Mouse (Mus musculus) layer of hippocampus, adult 18-20 months (tissue): Measurements from ENCODE around the gene 1700037H04Rik. TPM values are rescaled to one million over a fixed set of nuclear protein-coding genes. Genes with fewer than 3 reads are reported as not detected.

ENCODE experiments used
- DNase-seq, 2 experiments: peaks; one replicate each; pipeline ENCODE4 v3.0.0; 2022; ENCODE audit warnings: low spot score in 2 of 2
- total RNA-seq, 2 experiments: library from RNA; stranded (reverse); gene quantifications; 2 replicates each; pipeline ENCODE4 v1.2.3; 2021

Gene 1700037H04Rik
- total RNA-seq, 2 experiments from 2014 or later = 57.7 to 60.0 TPM

- peak; percentile 42 to 62 for DNase-seq
These were observed 19.5 kb upstream of the 1700037H04Rik start for GRCm38 (mm10) chr2:131179246-131179886.

- no peak for DNase-seq
These were observed 19.0 kb upstream of the 1700037H04Rik start for GRCm38 (mm10) chr2:131178828-131179245.

GRCm38 (mm10) chr2:131177932-131178331 is 18.1 kb upstream of the 1700037H04Rik start:
- no peak for DNase-seq

- no peak for DNase-seq
These were observed 16.6 kb upstream of the 1700037H04Rik start for GRCm38 (mm10) chr2:131176491-131176890.

GRCm38 (mm10) chr2:131175945-131176309 is 16.0 kb upstream of the 1700037H04Rik start:
- no peak for DNase-seq

GRCm38 (mm10) chr2:131175286-131175944 is 15.5 kb upstream of the 1700037H04Rik start:
- no peak for DNase-seq

GRCm38 (mm10) chr2:131174700-131175099 is 14.8 kb upstream of the 1700037H04Rik start:
- peak; percentile 68 to 82 for DNase-seq

- no peak for DNase-seq
These were observed 12.4 kb upstream of the 1700037H04Rik start for GRCm38 (mm10) chr2:131172322-131172721.

GRCm38 (mm10) chr2:131171401-131172104 is 11.7 kb upstream of the 1700037H04Rik start:
- DNase-seq = peak; percentile 73 to 84

- DNase-seq = no peak
These were observed 11.1 kb upstream of the 1700037H04Rik start for GRCm38 (mm10) chr2:131170936-131171335.

GRCm38 (mm10) chr2:131168914-131169313 is 9.0 kb upstream of the 1700037H04Rik start:
- DNase-seq = no peak

- DNase-seq = no peak
These were observed 8.1 kb upstream of the 1700037H04Rik start for GRCm38 (mm10) chr2:131167984-131168383.

- DNase-seq = no peak
These were observed 6.3 kb upstream of the 1700037H04Rik start for GRCm38 (mm10) chr2:131166172-131166571.

GRCm38 (mm10) chr2:131163924-131164323 is 4.0 kb upstream of the 1700037H04Rik start:
- DNase-seq = no peak

GRCm38 (mm10) chr2:131160671-131161111 is 810 bp upstream of the 1700037H04Rik start:
- DNase-seq = peak in 1 of 2 experiments; percentile 38

GRCm38 (mm10) chr2:131159491-131159910 is 380 bp downstream of the 1700037H04Rik start:
- DNase-seq = no peak

GRCm38 (mm10) chr2:131156987-131157386 is 2.9 kb downstream of the 1700037H04Rik start:
- DNase-seq = no peak

- no peak for DNase-seq
These were observed 5.8 kb downstream of the 1700037H04Rik start for GRCm38 (mm10) chr2:131154036-131154435.

GRCm38 (mm10) chr2:131152166-131152730 is 7.6 kb downstream of the 1700037H04Rik start:
- DNase-seq = no peak

GRCm38 (mm10) chr2:131149254-131149578 is 10.7 kb downstream of the 1700037H04Rik start:
- DNase-seq = no peak

- DNase-seq = no peak
These were observed 11.3 kb downstream of the 1700037H04Rik start for GRCm38 (mm10) chr2:131148353-131149253.
